Mouse (Mus musculus): ENCODE results near the gene Mef2c.

The Mef2c gene

DNA sequence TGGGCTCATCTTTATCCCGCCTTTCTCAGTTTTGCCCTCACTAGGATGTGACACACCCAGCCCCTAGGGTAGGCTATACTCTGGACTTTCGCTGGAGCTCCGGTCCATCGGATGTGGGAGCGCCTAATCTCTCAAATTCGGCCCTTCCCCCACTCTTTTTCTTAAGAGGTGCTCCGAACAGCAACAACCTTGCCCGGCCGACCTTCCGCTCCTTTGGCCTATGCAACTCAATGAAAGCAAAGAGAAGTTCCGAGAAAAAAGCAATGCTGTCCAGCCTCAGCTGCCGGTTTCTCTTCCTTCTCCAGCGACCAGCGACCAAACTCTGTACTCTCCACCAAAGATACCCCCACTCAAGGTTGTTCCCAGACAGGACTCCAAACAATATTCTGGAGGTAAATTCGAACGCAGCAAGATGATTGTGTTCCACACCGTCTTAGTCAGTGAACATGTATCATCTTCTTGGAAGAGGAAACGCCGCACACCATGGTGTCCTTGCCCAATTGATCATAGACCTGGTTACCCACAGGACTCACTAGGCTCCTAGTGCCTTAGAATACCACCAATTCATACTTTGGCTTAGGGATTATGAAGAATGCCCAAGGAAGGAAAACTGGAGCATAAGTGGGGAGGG, 209.9 kb downstream of the Mef2c start:
- DNase-seq: no peak

DNA sequence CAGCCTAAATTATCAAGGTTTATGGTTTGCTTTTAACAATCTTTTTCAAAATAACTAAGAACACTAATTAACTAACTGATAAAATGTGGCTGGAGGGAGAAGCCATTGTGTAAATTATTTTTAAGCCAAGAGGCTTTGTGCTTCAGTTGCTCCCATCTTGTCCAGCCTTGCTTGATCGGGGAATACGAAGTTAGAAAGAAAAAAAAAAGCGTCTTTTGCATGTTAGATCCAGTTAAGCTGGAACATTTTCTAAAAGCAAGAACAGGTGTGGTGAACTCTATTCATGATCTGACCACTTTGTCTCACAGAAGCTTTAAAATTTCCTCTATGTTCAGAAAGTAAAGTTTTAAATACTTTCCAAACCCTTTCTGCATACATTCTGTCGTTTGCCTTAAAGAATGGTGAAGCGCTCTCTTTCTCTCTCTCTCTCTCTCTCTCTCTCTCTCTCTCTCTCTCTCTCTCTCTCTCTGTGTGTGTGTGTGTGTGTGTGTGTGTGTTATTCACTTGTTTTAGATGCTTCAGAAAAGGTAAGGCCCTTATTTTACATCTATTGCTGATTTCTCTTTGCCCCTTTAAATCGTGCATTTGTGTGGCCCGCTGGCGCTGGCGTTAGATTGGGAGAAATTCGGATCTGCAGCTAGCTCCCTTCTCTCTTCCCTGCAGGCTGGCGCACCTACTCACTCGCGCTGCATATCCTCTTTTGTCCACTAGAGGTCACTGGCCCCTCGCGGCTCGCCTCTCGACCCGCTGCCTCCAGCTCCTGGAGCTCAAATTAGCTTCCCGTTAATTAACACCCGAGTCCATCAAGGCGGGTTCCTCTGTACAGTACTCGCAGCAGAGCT, 210.9 kb downstream of the Mef2c start:
- peak; percentile 83 for DNase-seq

DNA sequence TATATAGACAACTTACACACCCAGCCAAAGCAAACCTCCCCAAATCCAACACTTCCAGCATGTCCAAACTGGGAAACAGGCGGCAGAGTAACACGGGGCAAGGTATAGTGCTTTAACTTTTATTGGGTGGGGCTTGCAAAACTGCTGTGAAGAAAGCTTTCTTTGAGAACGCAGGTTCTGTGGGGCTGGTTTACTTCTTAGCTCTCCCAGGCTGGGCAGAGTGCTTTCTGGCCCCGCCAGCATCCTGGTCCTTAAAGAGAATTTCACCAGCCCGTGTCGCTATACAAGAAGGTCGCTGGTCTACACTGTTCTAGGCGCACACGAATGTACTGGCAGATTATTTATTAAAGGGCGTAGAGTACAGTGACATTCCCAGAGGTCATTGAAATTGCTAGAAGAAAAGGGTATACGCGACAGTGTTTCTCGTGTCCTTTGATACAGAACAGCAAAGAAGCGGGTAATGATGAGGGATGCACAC, 211.5 kb downstream of the Mef2c start:
- no peak for DNase-seq

DNA sequence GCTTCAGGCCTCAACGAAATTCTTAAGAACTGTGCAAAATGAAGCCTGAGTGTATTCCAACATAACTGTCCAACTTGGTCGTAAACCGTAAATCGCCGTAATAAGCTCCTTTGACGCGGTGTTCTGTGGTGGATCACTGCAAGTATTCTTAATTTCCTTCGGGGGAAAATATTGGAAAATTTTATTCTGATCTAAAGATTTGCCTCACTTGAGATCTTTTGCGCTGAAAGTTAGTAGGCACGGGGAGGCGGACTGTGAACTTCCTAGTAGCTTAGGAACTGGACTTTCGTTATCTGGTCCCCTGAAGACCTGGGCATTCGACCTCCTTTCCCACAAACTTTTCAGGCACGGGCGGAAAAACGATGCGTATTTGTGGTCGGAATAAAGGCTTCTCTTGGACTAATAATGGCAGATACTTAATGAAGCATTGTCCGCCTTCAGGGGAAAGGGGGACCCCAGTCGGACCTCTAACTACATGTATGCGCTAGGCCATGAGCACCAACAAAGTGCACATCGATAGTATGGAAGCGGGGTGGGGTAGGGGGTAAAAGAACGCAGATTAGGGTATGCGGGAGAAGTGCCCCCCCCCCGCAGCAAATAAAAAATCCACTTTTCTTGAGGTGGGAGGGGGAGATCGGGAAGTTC, 212.3 kb downstream of the Mef2c start:
- no peak for DNase-seq
